Mouse (Mus musculus) lung, postnatal 0 days (tissue): ENCODE measurements at regions not wholly inside any gene's neighbourhood (a gene's known extent, or its start where the extent isn't known, plus 50 kb on each side); places are given as distances from the start of the nearest gene placed in this dataset.

Experiments used
- ATAC-seq: fragments of 200-750 bp; cut with Nextera tagmentation; 2 replicates; pipeline ENCODE4 v1.8.0; 2017; ENCODE audit warnings: moderate library complexity
- DNase-seq: peaks from one replicate; pipeline ENCODE4 v3.0.0-alpha.2; 2016; ENCODE audit warnings: low spot score
- H3K27ac ChIP-seq: fragments of 300-500 bp; sonication (generic); 2 replicates; pipeline ENCODE4 v1.5.1; 2014; ENCODE audit warnings: antibody characterized with exemption, mild to moderate bottlenecking, low read length, mixed read lengths
- H3K27me3 ChIP-seq: fragments of 300-500 bp; sonication (generic); replicated peaks from 2 replicates; pipeline ENCODE4 v1.6.1; 2014; ENCODE audit warnings: low read length, mixed read lengths; ENCODE audit not compliant: insufficient read depth
- H3K36me3 ChIP-seq: fragments of 300-500 bp; sonication (generic); 2 replicates; pipeline ENCODE4 v1.6.1; 2014; ENCODE audit warnings: low read length, mixed read lengths; ENCODE audit not compliant: insufficient read depth
- H3K4me1 ChIP-seq: fragments of 300-500 bp; sonication (generic); 2 replicates; pipeline ENCODE4 v1.6.1; 2014; ENCODE audit warnings: antibody characterized with exemption, low read depth, low read length, mixed read lengths; ENCODE audit not compliant: insufficient read depth
- H3K4me2 ChIP-seq: fragments of 300-500 bp; sonication (generic); replicated peaks from 2 replicates; pipeline ENCODE4 v1.6.1; 2014; ENCODE audit warnings: low read depth, mild to moderate bottlenecking, low read length, moderate library complexity, mixed read lengths
- H3K4me3 ChIP-seq: fragments of 300-500 bp; sonication (generic); 2 replicates; pipeline ENCODE4 v1.5.1; 2014; ENCODE audit warnings: low read depth, low read length
- H3K9ac ChIP-seq: fragments of 300-500 bp; sonication (generic); replicated peaks from 2 replicates; pipeline ENCODE4 v1.6.1; 2014; ENCODE audit warnings: low read depth, mild to moderate bottlenecking
- H3K9me3 ChIP-seq: fragments of 300-500 bp; sonication (generic); 2 replicates; pipeline ENCODE4 v1.6.1; 2016; ENCODE audit warnings: low read length, mixed read lengths
- CTCF ChIP-seq: IDR thresholded peaks from 2 replicates; pipeline ENCODE4 v1.5.1; 2016; ENCODE audit warnings: antibody characterized with exemption, mild to moderate bottlenecking
- EP300 ChIP-seq: IDR thresholded peaks from 2 replicates; pipeline ENCODE4 v1.6.1; 2016; ENCODE audit warnings: antibody characterized with exemption, mild to moderate bottlenecking, control low read depth
- WGBS: fragments of 180-500 bp; shearing (Covaris S2); extraction: QIAGEN DNeasy Blood & Tissue Kit; methylation state at CpG from one replicate; pipeline ENCODE4 v1.1.7; 2014; 5-methylcytosine and 5-hydroxymethylcytosine counted together

- no peak for DNase-seq
- ATAC-seq: no peak
- H3K9me3 ChIP-seq: no peaks in the 10 kb centered on the region
- H3K36me3 ChIP-seq: no peaks in the 10 kb centered on the region
- H3K27ac ChIP-seq: no peak overlapping the region
- H3K9ac ChIP-seq: no peak overlapping the region
- no peak for TF ChIP-seq CTCF
- TF ChIP-seq EP300: no peak
- no peaks in the 10 kb centered on the region for H3K27me3 ChIP-seq
- 73% methylated on average over 1 of the region's 1 CpGs for WGBS
- H3K4me3 ChIP-seq: no peak overlapping the region
- H3K4me1 ChIP-seq: no peaks in the 10 kb centered on the region
- H3K4me2 ChIP-seq: no peak overlapping the region
These were observed 475.5 kb downstream of the Flrt2 start for GRCm38 (mm10) chr12:96167551-96167950.

GRCm38 (mm10) chr12:96198928-96199327, 506.9 kb downstream of the Flrt2 start:
- no peaks in the 10 kb centered on the region for H3K4me1 ChIP-seq
- TF ChIP-seq EP300 (no peak), CTCF (no peak)
- H3K9ac ChIP-seq: no peak overlapping the region
- H3K4me2 ChIP-seq: no peak overlapping the region
- no peak overlapping the region for H3K27ac ChIP-seq
- DNase-seq (no peak), ATAC-seq (no peak)
- WGBS: 53% methylated on average over 1 of the region's 1 CpGs
- no peaks in the 10 kb centered on the region for H3K27me3 ChIP-seq
- H3K4me3 ChIP-seq: no peak overlapping the region
- H3K9me3 ChIP-seq: no peaks in the 10 kb centered on the region
- no peaks in the 10 kb centered on the region for H3K36me3 ChIP-seq

- Histone ChIP-seq H3K4me3 (no peak overlapping the region), H3K4me2 (no peak overlapping the region), H3K9ac (no peak overlapping the region), H3K4me1 (no peaks in the 10 kb centered on the region), H3K27ac (no peak overlapping the region), H3K36me3 (no peaks in the 10 kb centered on the region), H3K27me3 (no peaks in the 10 kb centered on the region), H3K9me3 (no peaks in the 10 kb centered on the region)
- ATAC-seq (no peak), DNase-seq (no peak)
- TF ChIP-seq CTCF (no peak), EP300 (no peak)
- 84% methylated on average over 1 of the region's 1 CpGs for WGBS
These were observed 509.8 kb downstream of the Flrt2 start for GRCm38 (mm10) chr12:96201855-96202254.

GRCm38 (mm10) chr12:96226446-96226845, 534.4 kb downstream of the Flrt2 start:
- Histone ChIP-seq H3K4me3 (no peak overlapping the region), H3K4me2 (no peak overlapping the region)
- 68% methylated on average over 1 of the region's 1 CpGs for WGBS

GRCm38 (mm10) chr12:96228714-96229113, 536.7 kb downstream of the Flrt2 start:
- H3K27ac ChIP-seq: no peak overlapping the region
- no peak overlapping the region for H3K9ac ChIP-seq
- TF ChIP-seq CTCF: no peak
- no peak for DNase-seq
- no peaks in the 10 kb centered on the region for H3K9me3 ChIP-seq
- H3K27me3 ChIP-seq: no peaks in the 10 kb centered on the region
- WGBS: 87% methylated on average over 3 of the region's 3 CpGs
- no peaks in the 10 kb centered on the region for H3K4me1 ChIP-seq
- H3K36me3 ChIP-seq: no peaks in the 10 kb centered on the region
- no peak overlapping the region for H3K4me3 ChIP-seq
- no peak overlapping the region for H3K4me2 ChIP-seq
- ATAC-seq: no peak

More at GRCm38 (mm10) chr12:96226446-96226845, 534.4 kb downstream of the Flrt2 start:
- Histone ChIP-seq H3K27ac (no peak overlapping the region), H3K4me1 (no peaks in the 10 kb centered on the region), H3K9me3 (no peaks in the 10 kb centered on the region), H3K36me3 (no peaks in the 10 kb centered on the region), H3K9ac (no peak overlapping the region), H3K27me3 (no peaks in the 10 kb centered on the region)
- TF ChIP-seq CTCF: no peak
- no peak for TF ChIP-seq EP300
- DNase-seq: no peak
- no peak for ATAC-seq

GRCm38 (mm10) chr12:96235510-96235909, 543.5 kb downstream of the Flrt2 start:
- Histone ChIP-seq H3K4me1 (no peaks in the 10 kb centered on the region), H3K27ac (no peak overlapping the region), H3K27me3 (no peaks in the 10 kb centered on the region), H3K9me3 (no peaks in the 10 kb centered on the region), H3K4me2 (no peak overlapping the region), H3K9ac (no peak overlapping the region), H3K36me3 (no peaks in the 10 kb centered on the region), H3K4me3 (no peak overlapping the region)
- TF ChIP-seq EP300 (no peak), CTCF (no peak)
- ATAC-seq (no peak), DNase-seq (no peak)
- 76% methylated on average over 1 of the region's 1 CpGs for WGBS

GRCm38 (mm10) chr12:96235996-96236525, 544.0 kb downstream of the Flrt2 start:
- no peak for ATAC-seq
- Histone ChIP-seq H3K9ac (no peak overlapping the region), H3K4me2 (no peak overlapping the region), H3K36me3 (no peaks in the 10 kb centered on the region), H3K9me3 (no peaks in the 10 kb centered on the region), H3K4me1 (no peaks in the 10 kb centered on the region), H3K27me3 (no peaks in the 10 kb centered on the region), H3K27ac (no peak overlapping the region), H3K4me3 (no peak overlapping the region)
- no peak for DNase-seq
- 66% methylated on average over 3 of the region's 3 CpGs for WGBS
- TF ChIP-seq CTCF (no peak), EP300 (no peak)
